Mouse (Mus musculus): ENCODE results near the gene Gdf2. TPM values are rescaled to one million over a fixed set of nuclear protein-coding genes. Genes with fewer than 3 reads are reported as not detected.

Gene Gdf2
- total RNA-seq, 2 experiments from 2014 or later = 0.16 to 0.19 TPM

- intact Hi-C loops (cut with DNase I) = no loop called here
- no peak for DNase-seq
Measured at GRCm38 (mm10) chr14:33953761-33954160, 12.9 kb downstream of the Gdf2 start, which contains the start of gene Rbp3. Gene Rbp3 (plus strand): TSS chr14:33954003.

GRCm38 (mm10) chr14:33956055-33956454, 15.2 kb downstream of the Gdf2 start:
- no peak for DNase-seq
- intact Hi-C loops (cut with DNase I) = no loop called here

GRCm38 (mm10) chr14:33958186-33958585, 17.3 kb downstream of the Gdf2 start:
- intact Hi-C loops (cut with DNase I) = loop anchor here (2.0 kb wide), 1 partner anchor 147 kb away; no protein-coding TSS in a partner anchor
- no peak for DNase-seq

- no peak for DNase-seq
- intact Hi-C loops (cut with DNase I) = loop anchor here (2.0 kb wide), 1 partner anchor 146 kb away; no protein-coding TSS in a partner anchor
Measured at GRCm38 (mm10) chr14:33958841-33959240, 18.0 kb downstream of the Gdf2 start.

- DNase-seq = peak; percentile 40 to 44
Measured at GRCm38 (mm10) chr14:33959341-33959740, 18.5 kb downstream of the Gdf2 start.

GRCm38 (mm10) chr14:33965675-33966074, 24.8 kb downstream of the Gdf2 start:
- no peak for DNase-seq
- intact Hi-C loops (cut with DNase I) = loop anchor here (10.0 kb wide), 1 partner anchor 189 kb away; the partner anchor contains the start of gene Npy4r

More at GRCm38 (mm10) chr14:33959341-33959740, 18.5 kb downstream of the Gdf2 start:
- intact Hi-C loops (cut with DNase I) = loop anchor here (2.0 kb wide), 1 partner anchor 145 kb away; no protein-coding TSS in a partner anchor

GRCm38 (mm10) chr14:33972679-33973078, 31.8 kb downstream of the Gdf2 start:
- DNase-seq = no peak
- intact Hi-C loops (cut with DNase I) = no loop called here

- intact Hi-C loops (cut with DNase I) = no loop called here
Measured at GRCm38 (mm10) chr14:33974752-33975151, 33.9 kb downstream of the Gdf2 start.

GRCm38 (mm10) chr14:33977748-33978147, 36.9 kb downstream of the Gdf2 start:
- intact Hi-C loops (cut with DNase I) = no loop called here
- DNase-seq = no peak

More at GRCm38 (mm10) chr14:33974752-33975151, 33.9 kb downstream of the Gdf2 start:
- DNase-seq = no peak

- no peak for DNase-seq
- intact Hi-C loops (cut with DNase I) = no loop called here
Measured at GRCm38 (mm10) chr14:33978604-33979059, 37.8 kb downstream of the Gdf2 start, which contains the start of gene Zfp488. Gene Zfp488 (minus strand): TSS chr14:33978764.

GRCm38 (mm10) chr14:33989201-33989600, 48.4 kb downstream of the Gdf2 start:
- intact Hi-C loops (cut with DNase I) = no loop called here
- DNase-seq = no peak

GRCm38 (mm10) chr14:33991971-33992370, 51.1 kb downstream of the Gdf2 start:
- intact Hi-C loops (cut with DNase I) = no loop called here

GRCm38 (mm10) chr14:33993051-33993450, 52.2 kb downstream of the Gdf2 start:
- DNase-seq = no peak
- intact Hi-C loops (cut with DNase I) = no loop called here

More at GRCm38 (mm10) chr14:33991971-33992370, 51.1 kb downstream of the Gdf2 start:
- DNase-seq = no peak

- DNase-seq = no peak
Measured at GRCm38 (mm10) chr14:33993521-33994289, 52.9 kb downstream of the Gdf2 start.

More at GRCm38 (mm10) chr14:33993521-33994289, 52.9 kb downstream of the Gdf2 start:
- intact Hi-C loops (cut with DNase I) = no loop called here

Other genes starting within 250 kb of the Gdf2 start
- 1 to 10 TPM; 1.2 to 1.7 TPM for gene Gdf10, start 17.5 kb upstream of the Gdf2 start, total RNA-seq (2021)
- not detected for gene Rbp3, start 13.0 kb downstream of the Gdf2 start, total RNA-seq (2021)
- gene Zfp488, start 37.7 kb downstream of the Gdf2 start, total RNA-seq (2021) = not detected
- gene Gm30083, start 74.1 kb downstream of the Gdf2 start, total RNA-seq (2021) = not detected
- gene Gm5460, start 75.7 kb downstream of the Gdf2 start, total RNA-seq (2021) = not detected
- gene Antxrl, start 111.7 kb downstream of the Gdf2 start, total RNA-seq (2021) = not detected
- 1 to 10 TPM; 2.6 to 3.7 TPM for gene Anxa8, start 144.9 kb downstream of the Gdf2 start, total RNA-seq (2021)
- gene A630023A22Rik, start 161.7 kb downstream of the Gdf2 start, total RNA-seq (2021) = not detected
- under 1 TPM; 0.14 TPM for gene Npy4r, start 211.4 kb downstream of the Gdf2 start, total RNA-seq (2021)

Measured in heart, postnatal 36 days (tissue).